Mouse (Mus musculus) E14TG2a.4 (cell line): ENCODE measurements at regions not wholly inside any gene's neighbourhood (a gene's known extent, or its start where the extent isn't known, plus 50 kb on each side); places are given as distances from the start of the nearest gene placed in this dataset.

Experiments
- CTCF ChIP-seq: conservative IDR thresholded peaks from 2 replicates; pipeline ENCODE4 v1.5.1; 2014; ENCODE audit warnings: low read length
- NANOG ChIP-seq: IDR thresholded peaks from 2 replicates; pipeline ENCODE4 v1.6.1; 2014; ENCODE audit warnings: borderline replicate concordance, low read length, mixed read lengths
- POU5F1 ChIP-seq: IDR thresholded peaks from 2 replicates; pipeline ENCODE4 v1.6.1; 2014; ENCODE audit warnings: low read length, borderline replicate concordance

- TF ChIP-seq CTCF (no peak), NANOG (no peak), POU5F1 (no peak)
These were observed 324.9 kb upstream of the Stxbp6 start for GRCm38 (mm10) chr12:45399436-45399835.
